In genomic region chr9:49672646-49673199, GRCm38 (mm10) we compare ENCODE assay signal across 15 mouse cellular contexts.
"Had no signal": no experiment of that assay in that cellular context is flagged by ENCODE, and none has a peak within 500 bp of the region (broad histone marks: within the 10 kb centered on the region; RNA-seq: fewer than 3 reads in every experiment).

No protein-coding gene starts in this region.

- H3K9me3 ChIP-seq: intestine, embryonic 15.5 days; limb, embryonic 12.5 days; liver, embryonic 13.5 days; lung, embryonic 15.5 days; neural tube, embryonic 13.5 days had no signal

- H3K27me3 ChIP-seq: intestine, embryonic 15.5 days; limb, embryonic 12.5 days; liver, embryonic 13.5 days; lung, embryonic 15.5 days; neural tube, embryonic 13.5 days had no signal

- DNase-seq: kidney, adult 2 months; kidney, postnatal 25 days; liver; liver, embryonic 13.5 days; liver, postnatal 0 days; lung, postnatal 14 days; right cerebral cortex, adult 18-20 months; right cerebral cortex, postnatal 25 days; thymus, adult 18-20 months; thymus, postnatal 14 days had no signal

- H3K4me1 ChIP-seq: intestine, embryonic 15.5 days; liver, embryonic 13.5 days; lung, embryonic 15.5 days had no signal

- H3K4me2 ChIP-seq: intestine, embryonic 15.5 days; limb, embryonic 12.5 days; liver, embryonic 13.5 days; lung, embryonic 15.5 days; neural tube, embryonic 13.5 days had no signal

- H3K27ac ChIP-seq: intestine, embryonic 15.5 days; limb, embryonic 12.5 days; liver, embryonic 13.5 days; lung, embryonic 15.5 days; macrophage; neural tube, embryonic 13.5 days had no signal

- H3K4me3 ChIP-seq: intestine, embryonic 15.5 days; limb, embryonic 12.5 days; liver, embryonic 13.5 days; lung, embryonic 15.5 days; neural tube, embryonic 13.5 days had no signal

- H3K36me3 ChIP-seq: intestine, embryonic 15.5 days; limb, embryonic 12.5 days; liver, embryonic 13.5 days; lung, embryonic 15.5 days had no signal

- H3K9ac ChIP-seq: intestine, embryonic 15.5 days; limb, embryonic 12.5 days; liver, embryonic 13.5 days; liver, postnatal 0 days; lung, embryonic 15.5 days; neural tube, embryonic 13.5 days had no signal

- ATAC-seq: intestine, embryonic 15.5 days; liver, postnatal 0 days had no signal
